Mouse (Mus musculus) thymus, adult 2 months (tissue): ENCODE data around the gene Csta1. TPM values are rescaled to one million over a fixed set of nuclear protein-coding genes. Genes with fewer than 3 reads are reported as not detected.
"Not testable (repeated sequence)": the region's sequence is repeated elsewhere in the genome, so short reads cannot be mapped to it uniquely, and the experiment has no call there.

ENCODE experiments used
- DNase-seq: peaks from one replicate; pipeline ENCODE4 v3.0.0; 2021
- H3K27ac ChIP-seq: fragments of 200-500 bp; 2 replicates; pipeline ENCODE4 v1.5.1; 2012; ENCODE audit warnings: low read length, control low read depth; ENCODE audit not compliant: control insufficient read depth, insufficient read depth
- H3K27me3 ChIP-seq: fragments of 200-500 bp; 2 replicates; pipeline ENCODE4 v1.6.1; 2012; ENCODE audit warnings: mild to moderate bottlenecking, low read length, moderate library complexity, mixed read lengths; ENCODE audit not compliant: control insufficient read depth, insufficient read depth
- H3K36me3 ChIP-seq: fragments of 200-500 bp; 2 replicates; pipeline ENCODE4 v1.6.1; 2012; ENCODE audit warnings: mild to moderate bottlenecking, low read length, moderate library complexity; ENCODE audit not compliant: control insufficient read depth, insufficient read depth
- H3K4me1 ChIP-seq: fragments of 200-500 bp; replicated peaks from 2 replicates; pipeline ENCODE4 v1.6.1; 2012; ENCODE audit warnings: low read length; ENCODE audit not compliant: control insufficient read depth, insufficient read depth
- H3K4me3 ChIP-seq: fragments of 200-500 bp; 2 replicates; pipeline ENCODE4 v1.5.1; 2012; ENCODE audit warnings: mild to moderate bottlenecking, low read length, control low read depth, moderate library complexity; ENCODE audit not compliant: control insufficient read depth, insufficient read depth
- CTCF ChIP-seq: fragments of 200-500 bp; IDR thresholded peaks from 2 replicates; pipeline ENCODE4 v1.5.1; 2012; ENCODE audit warnings: mild to moderate bottlenecking, control low read depth, low read length, moderate library complexity, borderline replicate concordance; ENCODE audit not compliant: control insufficient read depth, poor library complexity, insufficient read depth; ENCODE audit errors: extremely low read depth
- POLR2A ChIP-seq: fragments of 200-500 bp; IDR thresholded peaks from 2 replicates; pipeline ENCODE4 v1.6.1; 2012; ENCODE audit warnings: mild to moderate bottlenecking, low read length, control low read depth, moderate library complexity; ENCODE audit not compliant: control insufficient read depth, poor library complexity, insufficient read depth; ENCODE audit errors: extremely low read depth
- WGBS: fragments of 180-500 bp; shearing (Covaris S2); methylation state at CpG from one replicate; pipeline ENCODE4 v1.1.7; 2018; 5-methylcytosine and 5-hydroxymethylcytosine counted together
- polyA plus RNA-seq: library from polyadenylated mRNA; depleted of rRNA; stranded (reverse); fragments of >200 nt; gene quantifications from 2 replicates; pipeline ENCODE4 v1.2.3, GENCODE M21; 2012

The Csta1 gene
- polyA plus RNA-seq, 1 experiment = not detected

DNA sequence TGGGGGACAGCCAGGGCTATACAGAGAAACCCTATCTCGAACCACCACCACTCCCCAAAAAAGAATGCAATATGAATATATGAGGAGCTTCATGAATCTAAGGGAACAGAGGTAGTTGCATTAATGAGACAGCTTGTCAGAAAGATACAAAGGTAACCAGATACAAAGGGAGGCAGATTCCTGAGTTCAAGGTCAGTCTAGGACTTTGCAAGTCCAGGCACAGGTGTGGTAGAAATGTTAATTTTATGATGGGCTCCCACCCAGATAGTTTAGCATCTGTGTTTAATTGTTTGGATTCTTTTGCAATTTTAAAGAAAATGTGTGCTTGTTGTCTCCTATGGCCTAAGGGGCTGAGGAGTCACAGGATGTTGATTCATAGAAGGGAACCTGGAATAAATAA lies 28.8 kb downstream of the Csta1 start:
- no peaks in the 10 kb centered on the region for H3K27me3 ChIP-seq
- H3K36me3 ChIP-seq = no peaks in the 10 kb centered on the region
- no peak overlapping the region for H3K4me3 ChIP-seq
- TF ChIP-seq POLR2A (no peak), CTCF (no peak)
- H3K4me1 ChIP-seq = no peaks in the 10 kb centered on the region
- no peak overlapping the region for H3K27ac ChIP-seq
- 95% methylated on average over 1 of the region's 1 CpGs for WGBS
- DNase-seq = no peak

- H3K27ac ChIP-seq = no peak overlapping the region
- WGBS = 90% methylated on average over 1 of the region's 1 CpGs
- no peaks in the 10 kb centered on the region for H3K36me3 ChIP-seq
- H3K4me3 ChIP-seq = no peak overlapping the region
- DNase-seq = no peak
- no peak for TF ChIP-seq POLR2A
- no peak for TF ChIP-seq CTCF
- H3K4me1 ChIP-seq = no peaks in the 10 kb centered on the region
- H3K27me3 ChIP-seq = no peaks in the 10 kb centered on the region
Observed at GRCm38 (mm10) chr16:36101526-36101925, 29.5 kb downstream of the Csta1 start.

- H3K4me3 ChIP-seq, H3K4me1 ChIP-seq, H3K27me3 ChIP-seq, DNase-seq, H3K27ac ChIP-seq, H3K36me3 ChIP-seq: not testable (repeated sequence)
- 96% methylated on average over 12 of the region's 12 CpGs for WGBS
Observed at GRCm38 (mm10) chr16:36097813-36098499, 33.1 kb downstream of the Csta1 start.

DNA sequence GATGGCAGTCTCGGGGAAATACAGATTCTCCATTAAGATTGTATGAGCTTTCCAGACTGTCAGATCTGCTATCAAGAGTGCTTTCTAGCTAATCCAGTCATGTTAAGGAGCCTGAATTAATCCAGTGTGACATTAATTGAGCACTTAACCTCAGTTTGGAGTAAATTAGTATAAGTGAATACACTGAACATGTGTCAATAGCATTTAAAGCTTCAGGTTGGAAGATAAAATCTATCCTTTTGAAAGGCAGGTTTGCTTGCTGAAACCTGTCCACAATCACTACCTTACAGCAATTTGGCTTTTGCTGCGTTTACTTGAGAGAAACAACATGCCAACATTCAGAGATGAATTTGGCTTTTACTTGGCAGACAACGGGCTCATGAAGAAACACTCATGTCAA lies 37.0 kb downstream of the Csta1 start:
- no peaks in the 10 kb centered on the region for H3K27me3 ChIP-seq
- H3K4me3 ChIP-seq = no peak overlapping the region
- WGBS = 94% methylated on average over 3 of the region's 3 CpGs
- TF ChIP-seq CTCF (no peak), POLR2A (no peak)
- H3K4me1 ChIP-seq = no peaks in the 10 kb centered on the region
- H3K27ac ChIP-seq = no peak overlapping the region
- no peaks in the 10 kb centered on the region for H3K36me3 ChIP-seq
- no peak for DNase-seq

GRCm38 (mm10) chr16:36090785-36091509 lies 40.1 kb downstream of the Csta1 start:
- TF ChIP-seq CTCF (no peak), POLR2A (no peak)
- 97% methylated on average over 11 of the region's 11 CpGs for WGBS
- Histone ChIP-seq H3K4me3 (no peak overlapping the region), H3K27ac (no peak overlapping the region), H3K4me1 (no peaks in the 10 kb centered on the region), H3K27me3 (no peaks in the 10 kb centered on the region), H3K36me3 (peaks cover 6% of the 10 kb centered on the region; the same call in 1 of the 2 replicates)
- no peak for DNase-seq

DNA sequence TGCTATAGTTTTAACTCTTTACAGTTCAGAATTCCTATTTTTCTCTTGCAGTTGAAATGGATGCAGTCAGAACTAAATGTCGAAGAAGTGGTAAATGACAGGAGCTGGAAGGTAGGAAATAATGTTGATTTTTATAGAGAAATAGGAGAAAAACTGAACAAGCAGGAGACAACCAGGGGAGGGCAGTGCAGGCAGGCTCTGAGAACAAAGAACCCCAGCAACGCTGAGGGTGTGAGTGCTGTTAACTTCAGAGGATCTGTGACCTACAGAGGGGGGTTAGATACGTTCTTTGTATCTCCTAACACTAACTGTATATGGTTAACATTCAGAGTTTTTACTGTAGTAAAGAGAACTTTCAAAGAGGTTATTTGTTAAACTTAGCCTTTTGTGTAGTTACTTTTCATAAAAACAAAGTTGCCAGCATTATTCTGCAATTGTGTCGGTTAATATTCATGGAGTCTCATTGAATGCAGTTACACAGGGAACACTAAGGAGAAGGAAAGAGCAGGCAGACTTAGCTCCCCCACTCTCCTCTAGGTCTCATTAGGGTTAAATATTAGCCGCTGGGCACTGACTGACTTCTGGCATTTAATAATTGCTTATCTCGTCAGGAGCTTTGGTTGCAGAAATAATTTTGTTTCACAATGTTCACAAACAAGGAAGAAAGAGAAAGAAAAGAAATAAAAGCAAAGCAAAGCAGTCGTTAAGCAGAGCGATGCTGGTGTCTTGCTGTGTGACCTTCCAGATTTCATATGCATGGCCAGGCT lies 41.0 kb downstream of the Csta1 start:
- no peak for TF ChIP-seq CTCF
- Histone ChIP-seq H3K27ac (no peak overlapping the region), H3K4me3 (no peak overlapping the region), H3K4me1 (no peaks in the 10 kb centered on the region), H3K27me3 (no peaks in the 10 kb centered on the region), H3K36me3 (peaks cover 6% of the 10 kb centered on the region; the same call in 1 of the 2 replicates)
- no peak for DNase-seq
- 85% methylated on average over 8 of the region's 8 CpGs for WGBS

- Histone ChIP-seq H3K36me3 (peaks cover 6% of the 10 kb centered on the region; the same call in 1 of the 2 replicates), H3K27me3 (no peaks in the 10 kb centered on the region)
- 95% methylated on average over 7 of the region's 7 CpGs for WGBS
Observed at GRCm38 (mm10) chr16:36089065-36089464, 42.0 kb downstream of the Csta1 start.

More at GRCm38 (mm10) chr16:36089065-36089464, 42.0 kb downstream of the Csta1 start:
- H3K27ac ChIP-seq = no peak overlapping the region
- no peak overlapping the region for H3K4me3 ChIP-seq
- TF ChIP-seq POLR2A (no peak), CTCF (no peak)
- no peaks in the 10 kb centered on the region for H3K4me1 ChIP-seq
- no peak for DNase-seq
